Mouse (Mus musculus): ENCODE data around the gene Mcf2l.

Mcf2l gene

DNA sequence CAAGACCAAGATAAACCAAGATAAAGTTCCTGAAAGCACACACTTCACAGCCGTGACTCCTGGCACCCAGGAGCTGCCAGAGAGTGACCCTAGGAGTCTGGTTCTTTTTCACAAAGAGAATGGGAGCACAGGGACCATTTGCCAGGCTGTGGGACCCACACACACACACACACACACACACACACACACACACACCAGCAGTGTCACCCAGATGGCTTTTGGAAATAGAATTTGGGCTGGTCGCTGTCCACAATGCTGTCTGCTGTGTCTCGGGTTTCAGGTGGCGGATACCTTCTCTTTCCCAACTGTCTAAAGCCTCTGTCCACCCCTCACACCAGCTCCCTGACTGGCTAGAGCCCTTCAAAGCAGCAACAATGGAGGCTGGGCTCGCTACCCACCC, 120.9 kb downstream of the Mcf2l start:
- no peak for DNase-seq (ENCODE audit: low spot score in 2 of 2)

DNA sequence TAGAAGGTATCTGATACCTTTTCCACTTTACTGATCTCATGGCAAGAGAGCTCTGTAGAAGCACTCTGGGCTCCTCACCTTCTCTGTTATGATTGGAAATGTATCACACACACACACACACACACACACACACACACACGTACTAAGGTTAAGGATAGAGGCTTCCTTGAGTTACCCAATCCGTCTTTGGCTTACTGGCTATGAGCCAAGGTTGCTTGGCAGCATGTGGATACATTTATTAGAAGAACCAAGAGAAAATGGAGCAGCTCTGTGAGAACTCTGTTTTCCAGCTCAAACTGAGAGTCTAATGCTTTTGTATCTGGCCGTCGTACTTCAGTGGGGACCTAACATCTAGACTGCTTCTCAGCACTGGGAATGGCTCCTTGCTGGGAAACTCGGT, 121.9 kb downstream of the Mcf2l start:
- DNase-seq (ENCODE audit: low spot score in 2 of 2), result no peak

DNA sequence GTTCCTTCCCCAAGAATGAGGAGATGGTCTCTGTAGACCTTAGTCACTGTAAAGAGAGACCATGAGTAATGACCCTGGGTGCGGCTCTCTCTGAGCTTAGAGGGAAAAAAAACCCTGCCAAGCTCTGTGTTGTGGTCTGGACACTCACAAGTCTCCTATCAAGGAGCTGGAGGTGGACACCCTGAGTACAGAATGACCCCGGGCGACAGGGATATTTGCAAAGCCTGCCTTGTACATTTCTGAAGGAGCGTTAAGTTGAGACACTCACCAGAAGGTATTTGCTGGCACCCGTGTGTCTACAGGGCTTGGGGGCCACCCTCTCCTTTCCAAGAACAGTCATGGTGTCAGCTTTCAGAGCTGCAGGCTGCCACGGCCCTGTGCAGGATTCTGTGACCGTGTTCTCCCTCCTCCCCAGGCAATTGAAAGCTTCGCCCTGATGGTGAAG, 123.2 kb downstream of the Mcf2l start:
- DNase-seq (ENCODE audit: low spot score in 2 of 2), result no peak

DNA sequence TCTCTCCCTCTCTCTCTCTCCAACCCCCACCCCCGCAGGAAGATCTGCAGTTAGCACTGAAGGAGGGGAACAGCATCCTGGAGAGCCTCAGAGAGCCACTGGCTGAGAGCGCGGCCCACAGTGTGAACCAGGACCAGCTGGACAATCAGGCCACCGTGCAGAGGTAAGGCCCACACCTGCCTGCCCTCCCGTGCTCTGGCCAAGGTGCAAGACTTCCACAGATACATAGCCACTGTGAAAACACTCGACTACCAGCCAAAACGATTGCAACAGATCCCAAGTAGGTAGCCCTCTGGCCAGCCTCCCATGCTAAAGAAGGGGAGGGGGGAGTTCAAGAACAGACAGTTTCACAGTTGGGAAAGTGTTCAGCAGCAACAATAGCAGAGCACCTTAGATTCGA, 124.7 kb downstream of the Mcf2l start:
- no peak for DNase-seq (ENCODE audit: low spot score in 2 of 2)

DNA sequence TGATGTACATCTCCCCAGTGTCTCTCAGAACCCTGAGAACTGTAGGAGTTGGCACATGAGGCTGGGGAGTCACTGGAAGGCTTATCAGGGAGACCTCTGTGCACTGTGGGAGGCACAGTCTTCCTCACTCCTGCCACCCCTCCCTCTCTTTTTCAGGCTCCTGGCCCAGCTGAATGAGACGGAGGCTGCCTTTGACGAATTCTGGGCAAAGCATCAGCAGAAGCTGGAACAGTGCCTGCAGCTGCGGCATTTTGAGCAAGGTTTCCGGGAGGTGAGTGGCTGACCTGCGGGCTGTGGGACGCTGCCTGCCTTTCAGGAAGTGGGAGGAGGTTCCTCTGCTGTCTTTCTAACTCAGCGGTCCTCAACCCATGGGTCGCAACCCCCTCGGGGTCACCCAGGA, 126.2 kb downstream of the Mcf2l start:
- no peak for DNase-seq (ENCODE audit: low spot score in 2 of 2)

DNA sequence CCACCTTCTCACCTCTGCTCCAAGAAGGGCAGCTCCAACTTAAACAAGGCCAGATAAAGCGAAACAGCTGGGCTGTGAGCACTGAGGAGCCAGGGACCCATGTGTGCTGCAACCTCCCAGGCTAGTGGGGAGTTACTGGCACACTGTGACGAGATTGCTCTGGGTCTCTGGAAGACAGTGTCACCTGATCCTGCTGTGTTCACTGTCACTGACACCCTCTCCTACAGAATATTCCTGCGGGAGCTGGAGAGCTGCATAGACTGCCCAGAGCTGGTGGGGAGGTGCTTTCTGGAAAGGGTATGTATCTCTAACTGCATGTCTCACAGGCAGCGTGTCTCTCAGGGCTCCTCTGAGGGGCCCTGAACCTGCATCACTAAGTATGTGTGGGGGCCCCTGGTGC, 133.9 kb downstream of the Mcf2l start:
- DNase-seq (ENCODE audit: low spot score in 2 of 2), result no peak

DNA sequence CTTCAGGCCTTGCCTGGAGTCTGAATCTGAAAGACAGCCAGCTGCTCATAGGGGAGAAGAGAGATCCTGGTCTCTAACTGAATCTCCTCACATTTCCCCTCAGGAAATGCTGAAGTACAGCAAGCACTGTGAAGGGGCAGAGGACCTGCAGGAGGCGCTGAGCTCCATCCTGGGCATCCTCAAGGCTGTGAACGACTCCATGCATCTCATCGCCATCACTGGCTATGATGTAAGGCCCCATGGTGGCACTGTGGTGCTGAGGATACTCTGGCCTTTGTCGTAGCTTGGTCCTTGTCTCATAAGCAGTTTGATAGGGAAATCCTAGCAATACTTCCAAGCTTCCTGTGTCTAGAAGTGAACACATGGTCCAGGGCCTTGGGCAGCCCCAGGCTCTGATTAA, 136.7 kb downstream of the Mcf2l start:
- DNase-seq (ENCODE audit: low spot score in 2 of 2), result no peak

DNA sequence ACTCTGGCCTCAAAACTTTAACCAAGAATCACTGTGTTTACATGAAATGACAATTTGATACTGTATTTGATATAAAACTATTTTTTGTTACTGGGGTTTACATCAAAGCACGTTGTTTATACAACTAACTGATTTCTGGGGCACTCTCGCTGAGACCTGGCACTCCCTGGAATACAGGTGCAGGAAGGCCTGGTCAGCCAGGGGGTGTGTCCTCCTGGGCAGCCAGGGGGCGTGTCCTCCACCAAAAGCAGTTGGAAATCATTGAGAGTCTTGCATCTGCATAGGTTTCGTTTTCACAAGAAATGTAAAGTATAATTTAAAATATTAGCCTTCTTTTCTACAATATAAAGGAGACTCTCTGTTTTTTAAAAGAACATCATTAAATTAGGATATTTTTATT, 146.0 kb downstream of the Mcf2l start:
- no peak for DNase-seq (ENCODE audit: low spot score in 2 of 2)

DNA sequence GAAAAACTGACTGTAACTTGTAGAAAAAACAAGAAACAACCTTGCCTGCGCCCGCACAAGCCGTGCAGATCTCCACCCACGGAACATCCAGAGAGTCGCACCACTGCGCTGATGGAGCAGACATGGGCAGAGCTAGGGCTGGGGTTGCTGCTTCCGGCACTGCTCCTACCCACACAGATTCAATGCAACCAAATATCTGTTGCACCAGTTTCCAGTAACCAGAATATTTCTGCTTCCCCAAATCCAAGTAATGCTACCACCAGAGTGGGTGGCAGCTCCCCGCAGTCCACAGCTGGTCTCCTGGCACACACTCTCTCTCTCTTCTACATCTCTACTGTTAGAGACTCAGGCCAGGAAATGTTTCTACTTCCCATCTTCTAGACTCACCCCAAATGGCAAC, 148.2 kb downstream of the Mcf2l start:
- DNase-seq (ENCODE audit: low spot score in 2 of 2), result no peak

DNA sequence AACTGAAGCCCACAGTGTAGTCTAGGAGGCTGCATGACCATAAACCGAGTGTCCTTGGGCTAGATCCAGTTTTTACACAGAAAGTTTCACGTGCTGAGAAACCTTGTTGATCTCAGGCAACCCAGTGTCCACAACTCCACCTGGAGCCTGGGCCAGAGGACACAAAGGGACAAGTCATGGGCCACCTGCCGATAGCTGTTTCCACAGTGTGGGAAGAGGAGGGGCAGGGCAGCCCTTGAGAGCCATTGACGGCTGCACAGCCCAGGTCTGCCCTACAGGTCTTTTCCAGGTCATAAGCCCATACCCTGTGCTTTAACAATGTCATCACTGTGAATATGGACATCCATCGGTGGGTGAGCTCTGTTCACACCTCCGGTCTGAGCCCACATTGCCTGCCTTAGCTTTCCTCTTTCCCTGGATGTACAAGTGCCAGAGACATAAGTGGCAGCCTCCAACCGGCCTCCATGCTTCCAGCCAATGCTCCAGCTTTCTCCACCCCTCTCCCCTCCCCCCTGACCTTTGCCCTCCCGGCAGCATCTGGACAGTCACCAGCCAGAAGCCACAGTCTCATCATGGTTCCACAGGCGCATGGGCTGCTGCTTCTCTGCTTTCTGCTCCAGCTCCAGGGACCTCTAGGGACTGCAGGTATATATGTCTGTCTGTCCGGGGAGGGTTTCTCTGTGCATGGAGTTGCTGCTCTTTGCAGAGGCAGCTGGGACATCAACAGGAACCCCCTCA, 152.1 kb downstream of the Mcf2l start, which contains the start of gene F7:
F7 (plus strand) TSS at position 548 of the 738 bp plus-strand sequence.
- no peak for DNase-seq (ENCODE audit: low spot score in 2 of 2)

DNA sequence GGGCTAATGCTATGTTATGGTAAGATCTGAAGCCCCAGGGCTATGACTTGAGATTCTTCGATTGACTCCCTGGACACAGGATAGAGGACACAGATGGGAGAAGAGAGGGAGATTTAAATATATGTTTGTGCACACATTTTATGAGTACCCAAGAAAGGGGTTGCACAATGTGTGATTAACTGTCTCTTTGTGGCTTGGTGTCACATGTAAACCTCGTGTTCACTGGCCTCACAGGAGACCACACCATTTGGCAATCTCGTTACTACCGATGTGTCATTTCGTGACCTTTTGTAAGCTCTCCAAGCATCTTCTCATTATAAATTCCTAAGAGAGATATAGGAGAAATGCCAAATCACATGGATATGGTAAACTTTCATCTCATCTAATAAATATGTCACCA, 154.0 kb downstream of the Mcf2l start:
- no peak for DNase-seq (ENCODE audit: low spot score in 2 of 2)

DNA sequence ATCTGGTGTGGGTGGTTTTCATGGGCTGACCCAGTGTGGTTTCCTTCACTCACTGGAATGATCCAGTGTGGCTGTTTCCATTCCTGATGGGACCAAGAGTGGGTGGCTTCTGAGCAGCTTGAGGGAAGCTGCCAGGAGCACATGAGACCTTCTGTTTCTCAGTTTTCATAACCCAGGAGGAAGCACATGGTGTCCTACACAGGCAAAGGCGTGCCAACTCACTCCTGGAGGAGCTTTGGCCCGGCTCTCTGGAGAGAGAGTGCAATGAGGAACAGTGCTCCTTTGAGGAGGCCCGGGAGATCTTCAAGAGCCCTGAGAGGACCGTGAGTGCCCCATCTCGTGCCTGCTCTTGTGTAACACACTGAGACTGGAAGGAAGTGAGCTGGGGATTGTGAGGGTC, 154.9 kb downstream of the Mcf2l start:
- DNase-seq (ENCODE audit: low spot score in 2 of 2), result peak; percentile 35 to 43

DNA sequence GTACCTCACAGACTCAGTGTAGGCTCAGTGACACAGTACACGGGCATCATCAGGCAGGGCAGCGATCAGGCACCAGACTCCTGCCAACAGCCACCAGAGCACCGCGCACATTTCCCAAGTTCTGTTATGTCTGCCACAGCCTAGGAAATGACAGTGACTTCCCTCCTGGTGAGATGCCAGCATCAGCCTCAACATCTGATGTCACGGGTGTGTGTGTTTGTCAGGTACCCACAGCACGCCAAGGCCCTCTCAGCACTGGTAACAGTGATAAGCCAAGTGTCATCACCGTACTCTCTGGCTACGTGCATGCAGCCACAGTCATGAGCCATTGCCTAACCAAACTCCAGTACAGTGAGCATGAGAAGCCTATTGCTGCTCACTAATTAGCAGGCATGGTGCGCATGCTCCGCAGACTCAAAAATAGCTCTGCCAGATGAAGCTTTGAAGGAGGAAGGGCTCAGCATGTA, 162.8 kb downstream of the Mcf2l start:
- no peak for DNase-seq (ENCODE audit: low spot score in 2 of 2)

DNA sequence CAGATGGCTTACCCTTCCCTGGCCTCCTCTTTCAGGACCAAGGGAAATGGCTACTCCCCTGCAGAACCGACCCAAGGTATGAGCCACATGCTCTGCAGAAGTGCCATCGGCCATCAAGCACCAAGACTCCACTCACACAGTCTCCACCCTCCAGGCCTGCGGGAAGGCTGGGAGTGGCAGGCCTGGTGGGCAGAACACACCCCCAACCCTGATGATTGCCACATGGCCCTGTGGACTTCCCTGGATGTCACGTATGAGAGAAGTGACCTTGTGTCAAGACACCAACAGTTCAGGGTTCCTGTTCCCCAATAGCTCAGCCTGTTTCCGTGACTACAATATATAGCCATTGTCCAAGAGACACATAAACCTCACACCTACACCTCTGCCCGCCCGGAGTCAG, 163.4 kb downstream of the Mcf2l start, which contains the start of gene F10:
F10 (plus strand) TSS at position 294 of the 400 bp plus-strand sequence.
- DNase-seq (ENCODE audit: low spot score in 2 of 2), result no peak

DNA sequence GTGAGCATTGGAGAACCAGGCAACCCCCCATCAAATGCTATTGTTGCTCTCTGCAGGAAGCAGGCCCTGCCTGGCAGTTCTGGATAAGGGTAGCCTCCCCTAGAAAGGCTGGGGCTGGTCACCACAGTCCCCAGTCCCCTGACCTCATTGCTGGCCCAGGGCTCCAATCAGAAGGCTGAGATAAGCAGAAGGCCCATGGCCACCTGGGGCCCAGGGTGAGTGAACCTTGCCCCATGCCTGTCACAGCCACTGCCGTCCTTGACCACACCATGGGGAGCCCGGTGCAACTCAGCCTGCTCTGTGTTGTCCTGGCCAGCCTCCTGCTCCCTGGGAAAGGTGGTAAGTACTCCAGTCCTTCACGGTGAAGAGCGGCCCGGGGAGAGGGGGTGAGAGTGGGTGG, 164.0 kb downstream of the Mcf2l start:
- DNase-seq (ENCODE audit: low spot score in 2 of 2), result no peak

DNA sequence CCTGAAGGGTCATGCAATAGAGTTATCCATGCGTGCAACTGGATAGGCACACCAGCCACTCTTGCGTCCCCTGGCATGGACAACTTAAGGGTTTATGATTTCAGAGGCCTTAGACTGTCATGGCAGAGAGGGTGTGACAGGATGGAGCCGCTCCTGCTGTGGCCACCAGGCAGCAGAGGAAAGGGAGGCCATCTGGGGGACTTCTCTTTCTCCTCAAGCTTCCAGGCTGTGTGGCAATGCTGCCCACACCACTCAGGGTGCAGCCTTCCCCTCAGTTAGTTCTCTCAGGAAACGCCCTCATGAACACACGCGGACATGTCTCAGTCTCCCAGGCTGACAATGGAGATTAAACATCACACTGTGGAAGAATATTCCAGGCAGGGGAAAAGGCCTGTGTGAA, 165.4 kb downstream of the Mcf2l start:
- no peak for DNase-seq (ENCODE audit: low spot score in 2 of 2)

DNA sequence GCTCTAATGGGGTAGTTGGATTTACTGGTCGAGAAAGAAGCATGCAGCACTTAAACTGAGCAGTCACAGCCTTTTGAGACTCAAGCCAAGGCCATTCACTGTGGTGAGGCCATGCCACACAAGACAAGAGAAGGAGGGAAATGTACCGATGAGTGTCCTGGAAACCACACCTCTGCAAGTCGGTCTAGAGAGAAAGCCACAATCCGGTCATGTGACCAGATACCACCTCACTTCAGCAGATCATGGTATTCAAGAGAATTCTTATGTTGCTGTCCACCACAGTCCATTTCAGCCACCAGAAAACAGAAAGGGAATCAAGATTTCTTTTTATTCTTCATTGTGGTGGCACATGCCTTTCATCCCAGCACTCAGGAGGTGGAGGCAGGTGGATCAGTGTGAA, 167.9 kb downstream of the Mcf2l start:
- no peak for DNase-seq (ENCODE audit: low spot score in 2 of 2)

DNA sequence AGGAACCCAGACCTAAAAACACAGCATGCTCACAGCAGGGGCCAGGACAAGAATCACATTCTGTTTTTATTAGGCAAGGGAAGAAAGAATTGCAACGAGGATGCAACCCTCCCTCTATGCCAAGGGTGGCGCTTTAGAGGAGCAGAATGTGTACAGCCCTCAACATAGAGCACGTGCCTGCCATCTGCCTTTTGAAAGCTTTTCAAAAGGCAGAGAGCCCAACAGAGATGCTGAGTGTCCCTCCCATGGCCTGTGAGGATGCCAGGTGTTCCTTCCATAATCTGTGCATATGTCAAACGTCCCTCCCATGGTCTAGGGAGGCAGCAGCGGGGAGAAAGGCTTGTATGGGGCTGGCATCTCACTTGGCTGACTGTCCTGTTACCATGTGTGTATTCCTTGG, 174.0 kb downstream of the Mcf2l start:
- no peak for DNase-seq (ENCODE audit: low spot score in 2 of 2)

DNA sequence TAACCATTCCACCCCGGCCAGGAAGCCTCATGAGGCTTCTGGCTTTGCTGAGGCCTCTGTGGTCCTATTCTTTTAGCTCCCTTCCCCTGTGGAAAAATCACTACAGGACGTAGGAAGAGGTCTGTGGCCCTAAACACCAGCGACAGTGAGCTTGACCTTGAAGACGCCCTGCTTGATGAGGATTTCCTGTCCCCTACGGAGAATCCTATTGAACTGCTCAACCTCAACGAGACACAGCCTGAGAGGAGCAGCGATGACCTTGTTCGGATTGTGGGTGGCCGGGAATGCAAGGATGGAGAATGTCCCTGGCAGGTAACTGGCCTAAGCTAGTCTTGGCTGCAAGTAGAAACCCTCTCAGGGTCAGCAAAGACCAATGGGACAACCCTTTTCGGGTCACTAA, 176.9 kb downstream of the Mcf2l start:
- no peak for DNase-seq (ENCODE audit: low spot score in 2 of 2)

DNA sequence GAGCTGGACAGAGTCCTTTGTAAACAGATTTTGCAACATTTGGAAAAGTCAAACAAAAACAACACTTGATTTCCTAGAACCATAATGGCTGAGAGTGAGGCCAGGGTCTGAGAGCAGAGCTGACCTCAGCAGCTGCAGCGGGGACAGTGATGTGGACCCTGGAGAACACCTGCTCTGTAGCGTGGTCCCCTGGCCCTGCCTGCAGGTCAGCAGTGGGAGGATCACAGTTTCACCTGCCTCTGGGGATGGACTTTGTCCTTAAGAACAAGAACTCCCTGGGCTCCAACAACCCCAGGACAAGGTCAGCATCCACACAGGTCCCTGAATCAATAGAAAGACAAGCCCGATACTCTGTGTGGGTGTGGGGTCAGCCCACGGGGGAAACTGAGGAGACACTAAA, 183.7 kb downstream of the Mcf2l start:
- DNase-seq (ENCODE audit: low spot score in 2 of 2), result no peak

DNA sequence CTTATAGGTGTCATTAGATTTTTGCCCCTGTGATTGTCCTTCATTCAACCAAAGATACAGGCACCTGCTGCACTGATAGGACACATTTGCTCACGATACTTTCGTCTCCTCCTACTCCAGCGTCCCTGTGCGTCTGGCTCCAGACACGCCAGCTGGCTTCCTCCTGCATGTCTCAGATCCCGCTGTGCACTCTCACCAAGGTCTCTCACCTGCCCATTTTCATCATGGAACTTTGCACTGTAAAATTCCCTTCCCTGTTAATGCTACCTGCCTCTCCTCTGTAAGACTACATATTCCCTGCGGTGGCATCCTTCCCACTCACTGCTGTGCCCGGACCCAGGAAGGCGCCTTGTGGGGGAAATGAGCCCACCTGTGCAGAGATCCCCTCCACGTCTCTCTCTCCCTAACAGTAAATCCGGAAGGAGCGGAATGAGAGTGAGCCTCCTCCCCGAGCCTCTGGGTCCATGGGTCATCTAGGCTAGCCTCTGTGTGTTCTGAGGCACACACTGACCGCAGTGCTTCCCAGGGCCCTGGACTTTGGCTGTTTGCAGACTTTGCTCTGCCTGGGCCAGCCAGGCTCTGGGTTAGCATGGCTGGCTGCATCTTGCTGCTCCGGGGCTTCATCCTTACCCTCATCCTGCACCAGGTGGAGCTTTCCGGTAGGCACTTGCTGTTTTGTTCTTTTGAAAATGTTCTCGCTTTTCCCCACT, 187.0 kb downstream of the Mcf2l start, which contains the start of gene Proz:
Proz (plus strand) TSS at position 474 of the 710 bp plus-strand sequence.
- DNase-seq (ENCODE audit: low spot score in 2 of 2), result no peak

DNA sequence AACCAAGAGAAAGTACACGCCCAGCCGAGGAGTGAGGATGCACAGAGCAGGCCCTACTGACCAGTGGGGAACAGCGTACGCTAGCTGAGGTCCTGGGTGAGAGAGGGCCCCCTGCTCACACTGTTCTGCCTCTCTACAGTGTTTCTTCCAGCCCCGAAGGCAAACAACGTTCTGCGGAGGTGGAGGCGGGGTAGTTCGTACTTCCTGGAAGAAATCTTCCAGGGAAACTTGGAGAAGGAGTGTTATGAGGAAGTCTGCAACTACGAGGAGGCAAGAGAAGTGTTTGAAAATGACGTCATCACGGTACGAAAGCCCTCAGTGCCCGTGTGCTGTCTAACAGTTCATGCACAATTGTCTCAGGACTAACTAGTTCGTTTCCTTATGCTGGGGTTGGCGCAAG, 189.5 kb downstream of the Mcf2l start:
- DNase-seq (ENCODE audit: low spot score in 2 of 2), result no peak
